Mouse (Mus musculus) adrenal gland, adult (tissue): ENCODE measurements around the gene Car9.

ENCODE experiments used
- DNase-seq, 2 experiments: peaks; one replicate each; pipeline ENCODE4 v3.0.0; 2022 to 2023; ENCODE audit warnings: low spot score in 1 of 2; ENCODE audit not compliant: inconsistent age in 2 of 2

Gene Car9

GRCm38 (mm10) chr4:43561436-43561996, 54.8 kb downstream of the Car9 start:
- DNase-seq = no peak

GRCm38 (mm10) chr4:43561997-43562768, 55.4 kb downstream of the Car9 start, which contains the start of the genes Creb3 and Tln1:
Gene Creb3, plus strand, starts transcription at chr4:43562332.
Gene Tln1, minus strand, starts transcription at chr4:43562691.
- peak; percentile 97 to 99 for DNase-seq

DNA sequence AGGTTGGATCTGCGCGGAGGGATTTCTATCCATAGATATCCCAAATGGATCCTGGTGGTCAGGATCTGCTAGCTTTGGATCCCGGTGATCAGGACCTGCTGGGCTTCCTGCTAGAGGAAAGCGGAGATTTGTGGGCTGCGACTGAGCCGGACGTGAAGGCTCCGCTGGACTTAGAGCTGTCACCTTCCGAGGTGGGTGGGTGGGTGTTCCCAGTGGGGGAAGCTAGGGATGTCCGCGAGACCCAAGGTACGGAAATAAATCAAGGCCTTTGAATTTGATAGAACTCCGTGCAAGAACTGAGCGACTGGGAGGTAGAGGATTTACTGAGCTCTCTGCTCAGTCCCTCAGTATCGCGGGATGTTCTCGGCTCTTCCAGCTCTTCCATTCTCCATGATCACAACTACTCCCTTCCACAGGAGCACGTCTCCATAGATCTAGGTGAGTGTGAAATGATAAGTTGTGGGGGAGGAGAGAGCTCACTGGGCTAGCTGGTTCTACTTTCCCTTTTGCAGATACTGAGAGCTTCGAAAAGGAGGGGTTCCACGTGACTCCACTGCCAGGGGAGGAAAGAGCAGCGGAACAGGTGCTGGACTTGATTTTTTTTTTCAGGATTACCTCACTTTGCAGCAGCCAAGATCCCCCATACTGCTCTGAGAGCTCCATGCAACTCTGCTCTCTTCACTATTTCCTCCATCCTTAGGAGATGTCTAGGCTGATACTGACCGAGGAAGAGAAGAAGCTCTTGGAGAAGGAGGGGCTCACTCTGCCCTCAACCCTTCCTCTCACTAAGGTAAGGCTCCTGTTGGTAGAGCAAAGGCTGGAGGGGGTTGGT, 56.2 kb downstream of the Car9 start:
- peak; percentile 48 to 72 for DNase-seq
